Mouse (Mus musculus) embryonic stem cell, embryonic (primary cell): ENCODE results near the gene Srsy.
"Not testable (repeated sequence)": the region's sequence is repeated elsewhere in the genome, so short reads cannot be mapped to it uniquely, and the experiment has no call there.

Experiments used
- CTCF ChIA-PET, 4 experiments: fragments of 300-600 bp in 2 of 4; fragments of 350-600 bp in 2 of 4; sonication (Branson Sonifier 250); formaldehyde crosslinking; loops; one replicate each; lab custom pipeline; 2022; ENCODE audit warnings: inconsistent platforms in 2 of 4; lab: Charles Lee
- POLR2A ChIA-PET, 4 experiments: fragments of 300-600 bp in 2 of 4; fragments of 350-600 bp in 2 of 4; sonication (Branson Sonifier 250); formaldehyde crosslinking; loops; one replicate each; lab custom pipeline; 2022; ENCODE audit warnings: antibody characterized with exemption in 4 of 4, inconsistent platforms in 1 of 4; lab: Charles Lee

The Srsy gene

DNA sequence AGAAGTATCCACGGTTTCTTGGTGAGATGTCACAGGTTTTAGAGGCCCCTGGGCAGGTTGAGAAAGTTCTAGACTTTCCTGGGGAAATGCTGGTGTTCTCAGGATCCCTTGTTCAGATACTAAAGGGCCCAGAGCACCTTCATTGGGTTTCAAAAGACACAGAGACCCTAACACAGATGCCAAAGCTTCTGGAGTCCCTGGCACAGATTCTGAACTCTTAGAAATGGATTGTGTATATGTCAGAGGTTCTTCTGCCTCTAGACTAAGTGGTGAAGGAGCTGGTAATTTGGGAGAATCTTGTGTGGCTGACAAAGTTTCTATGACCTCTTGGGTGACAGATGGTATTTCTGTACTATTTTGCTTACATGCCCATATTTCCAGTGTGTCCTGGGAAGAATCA, at the start of gene Srsy:
Gene Srsy, minus strand, starts transcription at position 101 of the 400 bp plus-strand sequence.
- CTCF ChIA-PET, POLR2A ChIA-PET: not testable (repeated sequence)
